Mouse (Mus musculus) thymus, adult 18-20 months (tissue): ENCODE measurements around the gene Cnbd2.

Experiments used
- DNase-seq, 2 experiments: peaks; one replicate each; pipeline ENCODE4 v3.0.0; 2022; ENCODE audit warnings: mixed read lengths in 2 of 2

Gene Cnbd2

GRCm38 (mm10) chr2:156312297-156312897 lies at the start of gene Cnbd2, which contains the start of gene Scand1:
TSS of gene Cnbd2 (plus strand) at chr2:156312299.
TSS of gene Scand1 (minus strand) at chr2:156312704.
- DNase-seq, result peak; percentile 73 to 81

- DNase-seq, result no peak
Observed at GRCm38 (mm10) chr2:156263204-156263893, 48.8 kb upstream of the Cnbd2 start.

GRCm38 (mm10) chr2:156267636-156268035 lies 44.5 kb upstream of the Cnbd2 start:
- peak; percentile 24 to 51 for DNase-seq

GRCm38 (mm10) chr2:156272553-156272952 lies 39.5 kb upstream of the Cnbd2 start:
- DNase-seq, result no peak

GRCm38 (mm10) chr2:156278226-156279017 lies 33.7 kb upstream of the Cnbd2 start:
- DNase-seq, result peak; percentile 64 to 77

GRCm38 (mm10) chr2:156281227-156281626 lies 30.9 kb upstream of the Cnbd2 start:
- no peak for DNase-seq

- no peak for DNase-seq
Observed at GRCm38 (mm10) chr2:156285161-156285560, 26.9 kb upstream of the Cnbd2 start.

GRCm38 (mm10) chr2:156286733-156287132 lies 25.4 kb upstream of the Cnbd2 start:
- DNase-seq, result no peak

- peak in 1 of 2 experiments; percentile 37 for DNase-seq
Observed at GRCm38 (mm10) chr2:156288222-156288621, 23.9 kb upstream of the Cnbd2 start.

GRCm38 (mm10) chr2:156289552-156290160 lies 22.4 kb upstream of the Cnbd2 start:
- DNase-seq, result no peak

GRCm38 (mm10) chr2:156291998-156292397 lies 20.1 kb upstream of the Cnbd2 start:
- DNase-seq, result no peak

- no peak for DNase-seq
Observed at GRCm38 (mm10) chr2:156295601-156296063, 16.5 kb upstream of the Cnbd2 start.

GRCm38 (mm10) chr2:156296190-156296589 lies 15.9 kb upstream of the Cnbd2 start:
- DNase-seq, result no peak

GRCm38 (mm10) chr2:156297653-156298052 lies 14.4 kb upstream of the Cnbd2 start:
- DNase-seq, result no peak

- DNase-seq, result no peak
Observed at GRCm38 (mm10) chr2:156298458-156298857, 13.6 kb upstream of the Cnbd2 start.

GRCm38 (mm10) chr2:156302063-156302462 lies 10.0 kb upstream of the Cnbd2 start:
- no peak for DNase-seq

GRCm38 (mm10) chr2:156304351-156304750 lies 7.7 kb upstream of the Cnbd2 start:
- no peak for DNase-seq

GRCm38 (mm10) chr2:156305818-156306217 lies 6.3 kb upstream of the Cnbd2 start:
- DNase-seq, result no peak

- no peak for DNase-seq
Observed at GRCm38 (mm10) chr2:156307261-156307660, 4.8 kb upstream of the Cnbd2 start.

- no peak for DNase-seq
Observed at GRCm38 (mm10) chr2:156309948-156310347, 2.2 kb upstream of the Cnbd2 start.

- no peak for DNase-seq
Observed at GRCm38 (mm10) chr2:156310455-156310854, 1.6 kb upstream of the Cnbd2 start.

GRCm38 (mm10) chr2:156310945-156311344 lies 1.2 kb upstream of the Cnbd2 start:
- DNase-seq, result no peak

GRCm38 (mm10) chr2:156311441-156311840 lies 658 bp upstream of the Cnbd2 start:
- no peak for DNase-seq
